Mouse (Mus musculus): Measurements from ENCODE around the gene Cct8l1. TPM values are rescaled to one million over a fixed set of nuclear protein-coding genes. Genes with fewer than 3 reads are reported as not detected.

Gene Cct8l1
- polyA plus RNA-seq (2015; fragmentation: Nextera tagmentation; extraction: Ambion mirVana) = not detected in 2 replicates

GRCm38 (mm10) chr5:25515767-25516166, at the start of gene Cct8l1:
TSS of gene Cct8l1 (plus strand) at chr5:25516067.
- Histone ChIP-seq H3K27ac (replicated peaks) (no peak within 1 kb of the TSS), H3K4me3 (replicated peaks) (no peak within 1 kb of the TSS), H3K27me3 (no peaks in the 10 kb centered on the region), H3K9me3 (replicated peaks) (no peaks in the 10 kb centered on the region), H3K4me2 (replicated peaks) (no peak within 1 kb of the TSS), H3K36me3 (no peaks in the 10 kb centered on the region), H3K9ac (no peak within 1 kb of the TSS), H3K4me1 (no peaks in the 10 kb centered on the region)
- ATAC-seq (ENCODE audit: insufficient number of reproducible peaks, low FRiP score, low TSS enrichment, low read depth) = no peak
- WGBS = 88% methylated on average over 5 of the region's 5 CpGs

DNA sequence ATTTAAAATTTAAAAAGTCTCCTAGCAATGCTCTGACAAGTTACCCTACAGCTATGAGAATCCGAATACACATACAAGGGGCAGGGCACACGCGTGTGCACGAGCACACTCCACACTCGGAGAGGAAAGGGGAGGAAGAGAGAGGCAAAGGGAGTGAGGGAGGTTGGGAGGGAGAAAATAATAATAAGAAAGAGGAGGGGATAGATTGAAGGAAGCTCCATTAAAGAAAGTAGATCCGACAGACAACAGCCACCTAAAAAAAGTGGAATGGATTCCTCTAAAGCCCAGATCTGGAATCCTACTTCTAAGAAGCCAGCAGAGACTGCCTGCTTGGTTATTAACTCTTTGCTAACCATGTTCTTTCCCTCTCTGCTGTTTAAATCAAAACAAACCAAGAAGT, 43.8 kb upstream of the Cct8l1 start:
- H3K4me3 ChIP-seq (replicated peaks) = peak overlapping the region; percentile 45
- WGBS = 3% methylated on average over 6 of the region's 6 CpGs
- no peaks in the 10 kb centered on the region for H3K9me3 ChIP-seq (replicated peaks)
- H3K4me1 ChIP-seq = no peaks in the 10 kb centered on the region
- peak overlapping the region; percentile 51; the same call in 1 of the 2 replicates for H3K27ac ChIP-seq (replicated peaks)
- H3K36me3 ChIP-seq = no peaks in the 10 kb centered on the region
- H3K27me3 ChIP-seq = no peaks in the 10 kb centered on the region
- ATAC-seq (ENCODE audit: insufficient number of reproducible peaks, low FRiP score, low TSS enrichment, low read depth) = no peak; the same call in 1 of the 2 replicates
- no peak overlapping the region for H3K9ac ChIP-seq
- peak overlapping the region; percentile 44 for H3K4me2 ChIP-seq (replicated peaks)

DNA sequence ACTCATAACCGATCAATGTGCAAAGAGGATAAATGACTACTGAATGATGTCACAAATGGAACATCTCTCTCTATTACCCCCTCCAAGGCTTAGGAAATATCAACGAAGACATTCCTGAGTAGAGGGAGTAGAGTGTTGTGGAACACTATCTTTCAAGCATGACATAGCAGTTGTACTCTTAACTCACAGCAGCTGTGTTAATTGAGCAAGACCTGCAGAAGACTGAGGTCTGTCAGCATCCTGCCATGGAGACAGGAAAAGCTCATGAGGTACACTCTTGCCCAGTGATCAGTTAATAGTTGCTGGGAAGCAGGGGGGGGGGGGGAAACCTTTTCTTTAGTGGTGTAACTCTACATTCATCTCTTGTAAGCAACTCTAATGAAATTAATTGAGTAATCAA, 40.1 kb upstream of the Cct8l1 start:
- no peak for ATAC-seq (ENCODE audit: insufficient number of reproducible peaks, low FRiP score, low TSS enrichment, low read depth)
- Histone ChIP-seq H3K27me3 (no peaks in the 10 kb centered on the region), H3K9ac (no peak overlapping the region), H3K4me3 (replicated peaks) (no peak overlapping the region), H3K9me3 (replicated peaks) (no peaks in the 10 kb centered on the region), H3K36me3 (no peaks in the 10 kb centered on the region), H3K4me1 (no peaks in the 10 kb centered on the region), H3K4me2 (replicated peaks) (no peak overlapping the region), H3K27ac (replicated peaks) (no peak overlapping the region)
- 60% methylated on average over 2 of the region's 2 CpGs for WGBS

DNA sequence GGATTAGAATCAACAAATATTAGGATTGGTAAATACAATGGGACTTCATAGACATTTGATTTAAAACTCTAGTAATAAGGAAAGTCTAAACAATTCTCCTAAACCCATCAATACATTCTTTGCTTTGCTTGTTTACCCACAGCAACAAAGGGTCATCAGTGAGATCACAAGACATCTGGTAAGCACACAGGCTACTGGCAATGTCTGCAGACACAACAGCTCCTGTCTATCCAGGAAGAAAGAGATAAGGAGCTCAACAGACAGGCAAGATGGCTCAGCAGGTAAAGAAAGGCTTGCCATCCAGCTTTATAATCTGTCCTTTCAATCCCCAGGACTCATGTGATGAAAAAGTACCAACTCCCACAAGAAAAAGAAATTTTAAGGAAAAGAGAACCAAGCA, 37.0 kb upstream of the Cct8l1 start:
- Histone ChIP-seq H3K9ac (no peak overlapping the region), H3K27ac (replicated peaks) (no peak overlapping the region)
- no peak for ATAC-seq (ENCODE audit: insufficient number of reproducible peaks, low FRiP score, low TSS enrichment, low read depth)

DNA sequence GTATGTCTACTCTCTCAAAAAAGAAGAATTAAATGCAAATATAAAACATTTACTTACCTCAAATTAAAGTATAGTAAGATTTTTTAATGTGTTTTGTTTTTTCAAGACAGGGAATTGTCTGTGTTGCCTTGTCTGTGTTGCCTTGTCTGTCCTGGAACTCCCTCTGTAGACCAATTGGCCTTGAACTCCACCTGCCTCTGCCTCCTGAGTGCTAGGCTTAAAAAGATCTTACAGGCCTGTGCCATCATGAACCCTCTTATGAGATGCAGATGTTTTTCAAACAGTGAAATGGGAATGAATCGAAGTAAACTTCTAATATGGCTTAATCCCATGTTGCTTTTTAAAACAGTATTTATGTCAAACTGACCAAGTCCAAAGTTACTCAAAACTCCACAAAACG, 19.2 kb upstream of the Cct8l1 start:
- Histone ChIP-seq H3K4me2 (replicated peaks) (peak overlapping the region; percentile 62), H3K4me3 (replicated peaks) (peak overlapping the region; percentile 98), H3K36me3 (no peaks in the 10 kb centered on the region), H3K9ac (no peak overlapping the region), H3K9me3 (replicated peaks) (no peaks in the 10 kb centered on the region), H3K27ac (replicated peaks) (no peak overlapping the region), H3K4me1 (peaks cover 15% of the 10 kb centered on the region), H3K27me3 (no peaks in the 10 kb centered on the region)
- no peak for ATAC-seq (ENCODE audit: insufficient number of reproducible peaks, low FRiP score, low TSS enrichment, low read depth)
- 20% methylated on average over 2 of the region's 2 CpGs for WGBS

More for the DNA sequence above, 37.0 kb upstream of the Cct8l1 start:
- no peaks in the 10 kb centered on the region for H3K36me3 ChIP-seq
- no peak overlapping the region for H3K4me2 ChIP-seq (replicated peaks)
- no peaks in the 10 kb centered on the region for H3K9me3 ChIP-seq (replicated peaks)
- no peak overlapping the region for H3K4me3 ChIP-seq (replicated peaks)
- no peaks in the 10 kb centered on the region for H3K4me1 ChIP-seq
- H3K27me3 ChIP-seq = no peaks in the 10 kb centered on the region

DNA sequence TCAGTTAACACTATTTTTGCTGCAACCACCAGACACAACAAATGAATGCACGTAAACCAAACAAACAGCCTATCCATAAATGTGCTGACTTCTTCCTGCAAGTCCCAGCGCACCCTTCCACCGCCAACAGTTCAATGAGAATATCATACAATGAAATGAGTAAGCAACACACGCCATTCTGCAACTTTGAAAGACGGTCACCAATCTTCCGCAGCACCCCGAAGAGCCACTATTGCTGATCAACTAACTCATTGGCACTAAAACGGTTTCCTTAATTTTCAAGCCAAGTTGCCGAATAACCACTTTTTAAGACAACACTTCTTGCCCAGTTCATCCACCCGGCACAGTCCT, 18.5 kb upstream of the Cct8l1 start:
- no peaks in the 10 kb centered on the region for H3K27me3 ChIP-seq
- H3K27ac ChIP-seq (replicated peaks) = peak overlapping the region; percentile 99
- H3K9me3 ChIP-seq (replicated peaks) = no peaks in the 10 kb centered on the region
- H3K4me2 ChIP-seq (replicated peaks) = peak overlapping the region; percentile 62
- H3K4me1 ChIP-seq = peaks cover 15% of the 10 kb centered on the region
- H3K9ac ChIP-seq = peak overlapping the region; percentile 80
- H3K36me3 ChIP-seq = no peaks in the 10 kb centered on the region
- no peak for ATAC-seq (ENCODE audit: insufficient number of reproducible peaks, low FRiP score, low TSS enrichment, low read depth)
- WGBS = 2% methylated on average over 10 of the region's 10 CpGs
- peak overlapping the region; percentile 98 for H3K4me3 ChIP-seq (replicated peaks)

- ATAC-seq (ENCODE audit: insufficient number of reproducible peaks, low FRiP score, low TSS enrichment, low read depth) = peak; percentile 13; the same call in 1 of the 2 replicates
- Histone ChIP-seq H3K27me3 (no peaks in the 10 kb centered on the region), H3K36me3 (no peaks in the 10 kb centered on the region), H3K9ac (peak overlapping the region; percentile 80), H3K27ac (replicated peaks) (peak overlapping the region; percentile 99), H3K9me3 (replicated peaks) (no peaks in the 10 kb centered on the region), H3K4me1 (peaks cover 15% of the 10 kb centered on the region), H3K4me3 (replicated peaks) (peak overlapping the region; percentile 98), H3K4me2 (replicated peaks) (peak overlapping the region; percentile 62)
- WGBS = under 1% methylated on average over 78 of the region's 78 CpGs
Observed at GRCm38 (mm10) chr5:25497720-25498345, 18.0 kb upstream of the Cct8l1 start.

DNA sequence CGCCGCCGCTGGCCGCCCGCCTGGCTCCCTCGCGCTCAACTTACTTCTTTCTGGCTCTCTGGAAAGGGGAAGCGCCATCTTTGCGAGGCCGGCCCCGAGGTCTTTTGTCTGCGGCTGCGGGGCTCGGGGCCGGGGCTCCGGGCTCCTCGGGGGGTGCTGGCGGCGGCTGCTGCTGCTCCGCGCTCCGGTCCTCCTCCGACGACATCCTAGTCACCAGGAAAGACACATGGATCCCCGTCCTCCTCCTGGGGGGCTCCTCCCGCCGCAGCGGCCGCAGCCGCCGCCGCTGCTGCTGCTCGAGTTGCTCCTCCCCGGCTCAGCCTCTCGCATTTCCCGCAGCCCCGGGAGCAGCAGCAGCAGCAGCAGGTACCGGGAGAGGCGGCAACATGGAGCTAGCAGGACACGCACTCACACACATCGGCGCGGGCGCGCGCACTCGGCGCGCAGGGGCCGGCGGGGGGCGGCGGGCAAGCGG, 17.5 kb upstream of the Cct8l1 start, which contains the start of gene Kmt2c:
Gene Kmt2c, minus strand, starts transcription at position 438 of the 475 bp plus-strand sequence.
- peak within 1 kb of the TSS; percentile 100 for H3K27ac ChIP-seq (replicated peaks)
- peak within 1 kb of the TSS; percentile 68 for H3K4me2 ChIP-seq (replicated peaks)
- peak; percentile 3; the same call in 1 of the 2 replicates for ATAC-seq (ENCODE audit: insufficient number of reproducible peaks, low FRiP score, low TSS enrichment, low read depth)
- H3K4me3 ChIP-seq (replicated peaks) = peak within 1 kb of the TSS; percentile 98
- H3K9me3 ChIP-seq (replicated peaks) = no peaks in the 10 kb centered on the region
- peak within 1 kb of the TSS; percentile 80 for H3K9ac ChIP-seq
- WGBS = under 1% methylated on average over 45 of the region's 54 CpGs
- peaks cover 15% of the 10 kb centered on the region for H3K4me1 ChIP-seq
- H3K27me3 ChIP-seq = no peaks in the 10 kb centered on the region
- H3K36me3 ChIP-seq = no peaks in the 10 kb centered on the region

DNA sequence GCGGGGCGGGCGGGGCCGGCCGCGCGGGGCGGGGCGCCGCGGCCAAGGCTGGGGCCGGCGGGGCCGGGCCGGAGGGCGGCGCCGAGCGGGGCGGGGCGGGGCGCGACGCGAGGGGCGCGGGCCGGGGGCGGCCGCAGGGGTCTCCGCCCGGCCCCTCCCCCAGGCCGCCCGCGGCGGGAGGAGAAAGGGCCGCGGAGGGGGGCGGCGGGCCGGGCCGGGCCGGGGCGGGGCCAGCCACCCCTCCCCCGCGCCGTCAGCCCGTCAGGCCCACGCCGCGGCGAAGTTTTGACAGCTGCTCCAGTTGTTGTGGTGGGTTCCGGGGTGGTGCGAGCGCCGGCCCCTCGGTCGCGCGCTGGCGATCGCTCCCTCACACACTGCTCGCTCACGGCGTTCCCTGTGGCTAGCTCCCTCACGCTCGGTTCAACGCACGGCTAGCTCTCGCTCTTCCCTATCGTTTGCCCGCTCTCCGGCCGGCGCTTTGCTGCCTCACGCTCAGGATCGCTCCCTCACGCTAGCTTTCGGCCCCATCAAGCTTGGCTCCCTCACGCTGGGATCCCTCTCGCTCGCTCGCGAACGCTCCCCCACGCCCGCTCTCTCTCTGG, 16.9 kb upstream of the Cct8l1 start:
- H3K9ac ChIP-seq = peak overlapping the region; percentile 73
- H3K4me2 ChIP-seq (replicated peaks) = peak overlapping the region; percentile 68
- H3K36me3 ChIP-seq = no peaks in the 10 kb centered on the region
- peak; percentile 87 for ATAC-seq (ENCODE audit: insufficient number of reproducible peaks, low FRiP score, low TSS enrichment, low read depth)
- WGBS = under 1% methylated on average over 35 of the region's 87 CpGs
- H3K4me1 ChIP-seq = peaks cover 15% of the 10 kb centered on the region
- H3K9me3 ChIP-seq (replicated peaks) = no peaks in the 10 kb centered on the region
- no peaks in the 10 kb centered on the region for H3K27me3 ChIP-seq
- H3K27ac ChIP-seq (replicated peaks) = peak overlapping the region; percentile 100
- peak overlapping the region; percentile 98 for H3K4me3 ChIP-seq (replicated peaks)

GRCm38 (mm10) chr5:25499423-25500398, 16.2 kb upstream of the Cct8l1 start:
- peak overlapping the region; percentile 68 for H3K4me2 ChIP-seq (replicated peaks)
- peak overlapping the region; percentile 98 for H3K4me3 ChIP-seq (replicated peaks)
- H3K9me3 ChIP-seq (replicated peaks) = no peaks in the 10 kb centered on the region
- under 1% methylated on average over 83 of the region's 90 CpGs for WGBS
- H3K4me1 ChIP-seq = peaks cover 15% of the 10 kb centered on the region
- ATAC-seq (ENCODE audit: insufficient number of reproducible peaks, low FRiP score, low TSS enrichment, low read depth) = peak; percentile 88
- peak overlapping the region; percentile 73 for H3K9ac ChIP-seq
- peak overlapping the region; percentile 100 for H3K27ac ChIP-seq (replicated peaks)
- no peaks in the 10 kb centered on the region for H3K36me3 ChIP-seq
- no peaks in the 10 kb centered on the region for H3K27me3 ChIP-seq

DNA sequence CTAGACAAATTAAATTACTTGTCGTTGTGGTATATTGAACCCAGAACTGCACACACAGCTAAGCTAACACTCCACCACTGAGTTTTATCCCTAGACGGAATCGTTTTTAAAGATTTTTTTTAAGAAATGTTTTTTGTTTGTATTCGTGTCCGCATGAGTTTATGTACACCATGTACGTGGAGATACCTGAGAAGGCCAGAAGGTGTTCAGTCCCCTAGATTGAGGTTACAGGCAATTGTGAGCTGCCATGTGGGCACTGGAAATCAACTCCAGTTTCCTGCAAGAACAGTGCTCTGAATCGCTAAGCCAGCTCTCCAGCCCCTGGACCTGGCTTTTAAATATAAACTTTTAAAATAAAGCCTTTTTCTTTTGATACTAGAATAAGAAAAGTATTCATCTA, 15.2 kb upstream of the Cct8l1 start:
- Histone ChIP-seq H3K4me3 (replicated peaks) (peak overlapping the region; percentile 98), H3K36me3 (no peaks in the 10 kb centered on the region)
- 53% methylated on average over 7 of the region's 7 CpGs for WGBS

More for the DNA sequence above, 15.2 kb upstream of the Cct8l1 start:
- no peak overlapping the region for H3K9ac ChIP-seq
- H3K27me3 ChIP-seq = no peaks in the 10 kb centered on the region
- H3K9me3 ChIP-seq (replicated peaks) = no peaks in the 10 kb centered on the region
- H3K4me1 ChIP-seq = peaks cover 15% of the 10 kb centered on the region
- ATAC-seq (ENCODE audit: insufficient number of reproducible peaks, low FRiP score, low TSS enrichment, low read depth) = no peak
- H3K4me2 ChIP-seq (replicated peaks) = peak overlapping the region; percentile 68; the same call in 1 of the 2 replicates
- H3K27ac ChIP-seq (replicated peaks) = no peak overlapping the region

All from embryonic facial prominence, embryonic 15.5 days (tissue).